In genomic region chr2:7115801-7116200, GRCm38 (mm10) we compare ENCODE assay signal across 13 mouse cellular contexts.
DNase-seq lines count a peak whose midpoint lies in the region; ATAC-seq and TF ChIP-seq lines count a peak whose summit lies in the region.
"Had no signal": no experiment of that assay in that cellular context is flagged by ENCODE, and none has a peak within 500 bp of the region (broad histone marks: within the 10 kb centered on the region; RNA-seq: fewer than 3 reads in every experiment).

No protein-coding gene starts in this region.

- no peak overlapping the region for H3K9ac ChIP-seq in kidney, embryonic 16.5 days (replicated peaks; ENCODE audit: low read length)
- H3K9ac ChIP-seq in neural tube, embryonic 12.5 days: no peak overlapping the region
- H3K9ac ChIP-seq in embryonic facial prominence, embryonic 11.5 days (replicated peaks; ENCODE audit: low read length): no peak overlapping the region
- H3K9ac ChIP-seq: liver, embryonic 13.5 days had no signal

- H3K36me3 ChIP-seq in kidney, embryonic 16.5 days (ENCODE audit: insufficient read depth, low read length): no peaks in the 10 kb centered on the region
- no peaks in the 10 kb centered on the region for H3K36me3 ChIP-seq in neural tube, embryonic 12.5 days
- no peaks in the 10 kb centered on the region for H3K36me3 ChIP-seq in embryonic facial prominence, embryonic 11.5 days (replicated peaks; ENCODE audit: control insufficient read depth, insufficient read depth, low read depth, low read length)
- H3K36me3 ChIP-seq: liver, embryonic 13.5 days had no signal

- WGBS in kidney, embryonic 16.5 days: 15% methylated on average over 2 of the region's 2 CpGs
- 15% methylated on average over 2 of the region's 2 CpGs for WGBS in neural tube, embryonic 12.5 days
- 6% methylated on average over 2 of the region's 2 CpGs for WGBS in embryonic facial prominence, embryonic 11.5 days
- 44% methylated on average over 2 of the region's 2 CpGs for WGBS in cerebellum, adult 2 months

- DNase-seq in kidney, adult 18-20 months: no peak
- DNase-seq in neural tube, embryonic 10.5 days (ENCODE audit: extremely low spot score, low spot score): no peak
- peak; percentile 36 for DNase-seq in embryonic facial prominence, embryonic 11.5 days (ENCODE audit: low spot score)
- DNase-seq in cerebellum, adult 2 months: no peak
- DNase-seq in gastrocnemius, postnatal 10 days: no peak
- DNase-seq: heart, postnatal 4 days; liver, embryonic 13.5 days; right cerebral cortex, postnatal 14 days; thymus, postnatal 14 days had no signal

- no peak overlapping the region for H3K4me2 ChIP-seq in kidney, embryonic 16.5 days (replicated peaks; ENCODE audit: low read depth, low read length)
- H3K4me2 ChIP-seq in neural tube, embryonic 12.5 days (replicated peaks): no peak overlapping the region
- H3K4me2 ChIP-seq in embryonic facial prominence, embryonic 11.5 days (ENCODE audit: low read depth, low read length): no peak overlapping the region
- H3K4me2 ChIP-seq: liver, embryonic 13.5 days had no signal

- H3K4me1 ChIP-seq in kidney, embryonic 16.5 days (ENCODE audit: insufficient read depth, low read length): peaks cover 11% of the 10 kb centered on the region; the same call in 1 of the 2 replicates
- H3K4me1 ChIP-seq in neural tube, embryonic 12.5 days: peaks cover 22% of the 10 kb centered on the region
- no peaks in the 10 kb centered on the region for H3K4me1 ChIP-seq in embryonic facial prominence, embryonic 11.5 days (ENCODE audit: control insufficient read depth, insufficient read depth, low read length)
- H3K4me1 ChIP-seq in cerebellum, adult 2 months (ENCODE audit: control insufficient read depth, insufficient read depth, low read length): no peaks in the 10 kb centered on the region
- H3K4me1 ChIP-seq: liver, embryonic 13.5 days had no signal

- no peak overlapping the region for H3K4me3 ChIP-seq in kidney, embryonic 16.5 days (ENCODE audit: low read length)
- no peak overlapping the region for H3K4me3 ChIP-seq in neural tube, embryonic 12.5 days
- no peak overlapping the region for H3K4me3 ChIP-seq in embryonic facial prominence, embryonic 11.5 days (ENCODE audit: low read depth, low read length)
- no peak overlapping the region for H3K4me3 ChIP-seq in cerebellum, adult 2 months (replicated peaks; ENCODE audit: insufficient read depth, low read depth, low read length)
- H3K4me3 ChIP-seq: erythroblast, embryonic 14.5 days; liver, embryonic 13.5 days had no signal

- no peak for TF ChIP-seq POLR2A in cerebellum, adult 2 months (IDR thresholded peaks at IDR 0.05; ENCODE audit: borderline replicate concordance, insufficient read depth, low read length)

- H3K27me3 ChIP-seq in kidney, embryonic 16.5 days (ENCODE audit: insufficient read depth, low read length): no peaks in the 10 kb centered on the region
- no peaks in the 10 kb centered on the region for H3K27me3 ChIP-seq in neural tube, embryonic 12.5 days (replicated peaks)
- H3K27me3 ChIP-seq in embryonic facial prominence, embryonic 11.5 days (ENCODE audit: control insufficient read depth, insufficient read depth, low read length): no peaks in the 10 kb centered on the region
- no peaks in the 10 kb centered on the region for H3K27me3 ChIP-seq in cerebellum, adult 2 months (ENCODE audit: control insufficient read depth, insufficient read depth, low read length)
- H3K27me3 ChIP-seq: liver, embryonic 13.5 days had no signal

- H3K27ac ChIP-seq in kidney, embryonic 16.5 days (ENCODE audit: low read length): no peak overlapping the region
- H3K27ac ChIP-seq in neural tube, embryonic 12.5 days: no peak overlapping the region
- no peak overlapping the region for H3K27ac ChIP-seq in embryonic facial prominence, embryonic 11.5 days (replicated peaks; ENCODE audit: low read depth, low read length)
- no peak overlapping the region for H3K27ac ChIP-seq in cerebellum, adult 2 months (ENCODE audit: insufficient read depth, low read length)
- H3K27ac ChIP-seq: liver, embryonic 13.5 days; macrophage had no signal

- no peak for TF ChIP-seq CTCF in cerebellum, adult 2 months (IDR thresholded peaks at IDR 0.05; ENCODE audit: borderline replicate concordance, insufficient read depth, low read depth, low read length)

- no peaks in the 10 kb centered on the region for H3K9me3 ChIP-seq in kidney, embryonic 16.5 days (ENCODE audit: low read length)
- H3K9me3 ChIP-seq in neural tube, embryonic 12.5 days: no peaks in the 10 kb centered on the region
- H3K9me3 ChIP-seq in embryonic facial prominence, embryonic 11.5 days (replicated peaks; ENCODE audit: control insufficient read depth, low read length): no peaks in the 10 kb centered on the region
- H3K9me3 ChIP-seq: liver, embryonic 13.5 days had no signal

- ATAC-seq in kidney, embryonic 16.5 days (ENCODE audit: low FRiP score, low TSS enrichment): peak; percentile 89
- ATAC-seq in neural tube, embryonic 12.5 days (ENCODE audit: low FRiP score, low read depth): peak; percentile 78
- ATAC-seq in embryonic facial prominence, embryonic 11.5 days (replicated peaks; ENCODE audit: insufficient number of reproducible peaks, low FRiP score, low TSS enrichment, low read depth): peak; percentile 80
